Mouse (Mus musculus) neutrophil, adult 65 days (primary cell): ENCODE results near the gene BC004004. TPM values are rescaled to one million over a fixed set of nuclear protein-coding genes. Genes with fewer than 3 reads are reported as not detected.

ENCODE experiments used
- total RNA-seq: library from RNA; stranded (reverse); gene quantifications from 2 replicates; pipeline ENCODE4 v1.2.4, GENCODE M21; 2023

Gene BC004004
- total RNA-seq = 73.1 and 79.3 TPM in 2 replicates

DNA sequence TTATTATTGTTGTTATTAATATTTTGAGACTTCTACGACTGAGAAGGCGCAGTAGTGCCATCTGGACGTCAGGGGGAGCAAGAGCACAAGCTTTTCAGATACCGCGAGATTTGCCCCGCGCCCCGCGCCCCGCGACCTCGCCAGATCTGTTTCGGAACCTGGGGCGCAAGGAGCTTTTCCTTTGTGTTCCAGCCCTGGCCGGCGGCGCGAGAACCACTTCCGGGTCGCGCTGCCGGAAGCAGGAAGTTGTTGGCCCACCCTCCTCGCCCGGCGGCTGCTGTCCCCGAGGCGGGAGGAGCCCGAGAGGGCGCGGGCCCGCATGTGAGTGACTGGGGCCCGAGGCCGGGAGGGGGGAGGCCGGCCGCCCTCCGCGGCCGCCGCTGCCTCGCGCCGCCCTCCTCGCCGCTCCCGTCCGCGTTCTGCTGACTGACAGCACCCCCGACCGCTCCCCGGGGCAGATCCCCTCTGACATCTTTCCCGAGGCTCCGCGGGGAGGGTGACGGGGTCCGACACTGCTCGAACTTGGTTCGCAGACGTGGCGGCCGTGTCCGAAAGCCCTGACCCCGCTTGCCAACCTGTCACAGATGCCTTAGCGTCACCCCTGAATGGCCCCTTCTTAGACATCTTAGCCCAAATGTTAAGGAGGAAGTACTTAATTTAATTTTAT, at the start of gene BC004004:
TSS of gene BC004004 (plus strand) at position 107 of the 667 bp plus-strand sequence.

GRCm38 (mm10) chr17:29237772-29238420, 30.7 kb upstream of the BC004004 start, which contains the start of gene Cpne5:
Gene Cpne5 (minus strand): TSS chr17:29238167.

GRCm38 (mm10) chr17:29263840-29264633, 4.6 kb upstream of the BC004004 start, which contains the start of gene Ppil1:
Gene Ppil1 (minus strand): TSS chr17:29264186.

DNA sequence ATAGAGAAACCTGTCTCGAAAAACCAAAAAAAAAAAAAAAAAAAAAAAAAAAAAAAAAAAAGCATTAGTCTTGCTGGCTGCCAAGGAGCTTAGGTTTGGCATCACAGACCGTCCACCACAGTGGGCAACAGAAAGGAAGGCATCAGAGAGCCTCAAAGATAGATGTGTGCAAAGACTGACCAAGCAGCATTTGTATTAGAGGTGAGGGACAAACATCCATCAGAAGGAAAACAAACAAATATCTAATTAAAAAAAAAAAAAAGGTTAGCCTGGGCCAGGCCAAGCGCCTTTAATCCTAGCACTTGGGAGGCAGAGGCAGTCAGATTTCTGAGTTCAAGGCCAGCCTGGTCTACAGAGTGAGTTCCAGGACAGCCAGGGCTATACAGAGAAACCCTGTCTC, 48.8 kb downstream of the BC004004 start, which contains the start of gene Pi16:
TSS of gene Pi16 (plus strand) at position 301 of the 400 bp plus-strand sequence.

GRCm38 (mm10) chr17:29347645-29348256, 79.2 kb downstream of the BC004004 start, which contains the start of gene Mtch1:
Gene Mtch1 (minus strand): TSS chr17:29347934.

GRCm38 (mm10) chr17:29360761-29361221, 92.2 kb downstream of the BC004004 start, which contains the start of gene Fgd2:
Gene Fgd2 (plus strand): TSS chr17:29360914.

Other genes starting within 250 kb of the BC004004 start
- 314 and 370 TPM in 2 replicates for gene Srsf3, start 236.2 kb upstream of the BC004004 start, total RNA-seq
- 40.2 and 41.4 TPM in 2 replicates for gene Cdkn1a, start 177.8 kb upstream of the BC004004 start, total RNA-seq
- gene Rab44, start 154.6 kb upstream of the BC004004 start, total RNA-seq = 197 and 250 TPM in 2 replicates
- gene Cpne5, start 30.6 kb upstream of the BC004004 start, total RNA-seq = 0.16 and 0.20 TPM in 2 replicates
- 15.7 and 16.0 TPM in 2 replicates for gene Ppil1, start 4.6 kb upstream of the BC004004 start, total RNA-seq
- gene Pi16, start 48.9 kb downstream of the BC004004 start, total RNA-seq = 230 and 242 TPM in 2 replicates
- gene Mtch1, start 79.1 kb downstream of the BC004004 start, total RNA-seq = 77.2 and 93.1 TPM in 2 replicates
- gene Fgd2, start 92.1 kb downstream of the BC004004 start, total RNA-seq = 25.0 and 41.1 TPM in 2 replicates
- gene Pim1, start 222.0 kb downstream of the BC004004 start, total RNA-seq = 666 and 694 TPM in 2 replicates